Mouse (Mus musculus) heart, embryonic 16.5 days (tissue): ENCODE measurements around the gene Wdr18. TPM values are rescaled to one million over a fixed set of nuclear protein-coding genes. Genes with fewer than 3 reads are reported as not detected.

Source experiments
- ATAC-seq: fragments of 200-750 bp; cut with Nextera tagmentation; replicated peaks from 2 replicates; pipeline ENCODE4 v1.8.0; 2017; ENCODE audit warnings: moderate number of reproducible peaks; ENCODE audit not compliant: insufficient read depth, low FRiP score; ENCODE audit errors: extremely low read depth
- H3K27ac ChIP-seq: fragments of 300-500 bp; sonication (generic); 2 replicates; pipeline ENCODE4 v1.5.1; 2014; ENCODE audit warnings: mild to moderate bottlenecking, low read length, control low read depth, moderate library complexity
- H3K27me3 ChIP-seq: fragments of 300-500 bp; sonication (generic); 2 replicates; pipeline ENCODE4 v1.6.1; 2014; ENCODE audit warnings: low read length, mixed read lengths; ENCODE audit not compliant: control insufficient read depth, insufficient read depth
- H3K36me3 ChIP-seq: fragments of 300-500 bp; sonication (generic); 2 replicates; pipeline ENCODE4 v1.6.1; 2014; ENCODE audit not compliant: control insufficient read depth, insufficient read depth
- H3K4me1 ChIP-seq: fragments of 300-500 bp; sonication (generic); 2 replicates; pipeline ENCODE4 v1.6.1; 2014; ENCODE audit warnings: low read length, mixed read lengths; ENCODE audit not compliant: control insufficient read depth, insufficient read depth
- H3K4me2 ChIP-seq: fragments of 300-500 bp; sonication (generic); 2 replicates; pipeline ENCODE4 v1.6.1; 2014; ENCODE audit warnings: low read depth, mild to moderate bottlenecking, control low read depth, low read length
- H3K4me3 ChIP-seq: fragments of 300-500 bp; sonication (generic); 2 replicates; pipeline ENCODE4 v1.5.1; 2014; ENCODE audit warnings: mild to moderate bottlenecking, control low read depth, low read length
- H3K9ac ChIP-seq: fragments of 300-500 bp; sonication (generic); 2 replicates; pipeline ENCODE4 v1.6.1; 2014; ENCODE audit warnings: low read length, control low read depth
- H3K9me3 ChIP-seq: fragments of 300-500 bp; sonication (generic); replicated peaks from 2 replicates; pipeline ENCODE4 v1.6.1; 2016; ENCODE audit warnings: low read length; ENCODE audit not compliant: control insufficient read depth
- WGBS: fragments of 180-500 bp; shearing (Covaris S2); extraction: QIAGEN DNeasy Blood & Tissue Kit; methylation state at CpG from one replicate; pipeline ENCODE4 v1.1.7; 2014; 5-methylcytosine and 5-hydroxymethylcytosine counted together
- polyA plus RNA-seq: library from polyadenylated mRNA; unstranded; fragments of >200 nt; fragmentation: Nextera tagmentation; extraction: Ambion mirVana; gene quantifications from 2 replicates; pipeline ENCODE4 v1.2.1, GENCODE M21; 2015

Gene Wdr18
- polyA plus RNA-seq, 1 experiment from 2014 or later = 69.6 TPM

GRCm38 (mm10) chr10:80019471-80020131, 59.6 kb downstream of the Wdr18 start:
- ATAC-seq = 0 out of 2 replicates have a peak, but pooled peaks have one; percentile 12
- WGBS = 18% methylated on average over 20 of the region's 20 CpGs
- Histone ChIP-seq H3K36me3 (no peaks in the 10 kb centered on the region), H3K9me3 (no peaks in the 10 kb centered on the region; the same call in 1 of the 2 replicates), H3K4me2 (peak overlapping the region; percentile 46), H3K9ac (peak overlapping the region; percentile 34), H3K4me3 (peak overlapping the region; percentile 30), H3K4me1 (peaks cover 9% of the 10 kb centered on the region), H3K27me3 (peaks cover 7% of the 10 kb centered on the region), H3K27ac (peak overlapping the region; percentile 40)

Other genes starting within 250 kb of the Wdr18 start
- not detected in 2 replicates for gene Hcn2, start 243.5 kb upstream of the Wdr18 start, polyA plus RNA-seq
- gene Polrmt, start 213.6 kb upstream of the Wdr18 start, polyA plus RNA-seq = 36.1 and 36.3 TPM in 2 replicates
- gene Fgf22, start 205.1 kb upstream of the Wdr18 start, polyA plus RNA-seq = 0.13 TPM in 1 of 2 replicates, not detected in the other
- gene Rnf126, start 193.2 kb upstream of the Wdr18 start, polyA plus RNA-seq = 56.0 and 57.4 TPM in 2 replicates
- gene Fstl3, start 182.9 kb upstream of the Wdr18 start, polyA plus RNA-seq = 22.6 and 26.7 TPM in 2 replicates
- 2.9 and 7.9 TPM in 2 replicates for gene Prss57, start 169.2 kb upstream of the Wdr18 start, polyA plus RNA-seq
- 59.6 and 67.6 TPM in 2 replicates for gene Palm, start 166.6 kb upstream of the Wdr18 start, polyA plus RNA-seq
- gene Misp, start 139.2 kb upstream of the Wdr18 start, polyA plus RNA-seq = 1.8 and 1.9 TPM in 2 replicates
- gene Ptbp1, start 105.7 kb upstream of the Wdr18 start, polyA plus RNA-seq = 125 and 146 TPM in 2 replicates
- 1.2 and 1.9 TPM in 2 replicates for gene Prtn3, start 85.7 kb upstream of the Wdr18 start, polyA plus RNA-seq
- 9.1 and 9.8 TPM in 2 replicates for gene Plppr3, start 85.5 kb upstream of the Wdr18 start, polyA plus RNA-seq
- 0.20 and 1.1 TPM in 2 replicates for gene Elane, start 73.9 kb upstream of the Wdr18 start, polyA plus RNA-seq
- not detected in 2 replicates for gene Cfd, start 69.3 kb upstream of the Wdr18 start, polyA plus RNA-seq
- gene Med16, start 51.2 kb upstream of the Wdr18 start, polyA plus RNA-seq = 44.9 and 45.2 TPM in 2 replicates
- gene Gm26602, start 49.3 kb upstream of the Wdr18 start, polyA plus RNA-seq = 2.4 and 13.2 TPM in 2 replicates
- 0.49 and 0.64 TPM in 2 replicates for gene Kiss1r, start 43.2 kb upstream of the Wdr18 start, polyA plus RNA-seq
- gene R3hdm4, start 38.9 kb upstream of the Wdr18 start, polyA plus RNA-seq = 112 and 114 TPM in 2 replicates
- 1.5 and 2.3 TPM in 2 replicates for gene Arid3a, start 33.1 kb upstream of the Wdr18 start, polyA plus RNA-seq
- 0.25 and 0.35 TPM in 2 replicates for gene Grin3b, start 10.6 kb downstream of the Wdr18 start, polyA plus RNA-seq
- 10.6 and 13.5 TPM in 2 replicates for gene Tmem259, start 24.2 kb downstream of the Wdr18 start, polyA plus RNA-seq
- gene Cnn2, start 28.4 kb downstream of the Wdr18 start, polyA plus RNA-seq = 218 and 255 TPM in 2 replicates
- gene Abca7, start 36.3 kb downstream of the Wdr18 start, polyA plus RNA-seq = 3.2 TPM in 2 replicates
- gene Arhgap45, start 56.5 kb downstream of the Wdr18 start, polyA plus RNA-seq = 10.9 and 17.7 TPM in 2 replicates
- 136 and 144 TPM in 2 replicates for gene Polr2e, start 79.6 kb downstream of the Wdr18 start, polyA plus RNA-seq
- 668 and 748 TPM in 2 replicates for gene Gpx4, start 87.0 kb downstream of the Wdr18 start, polyA plus RNA-seq
- gene Sbno2, start 145.4 kb downstream of the Wdr18 start, polyA plus RNA-seq = 11.7 and 13.5 TPM in 2 replicates
- gene Stk11, start 155.7 kb downstream of the Wdr18 start, polyA plus RNA-seq = 13.8 and 15.3 TPM in 2 replicates
- 1,107 and 1,132 TPM in 2 replicates for gene Atp5d, start 178.5 kb downstream of the Wdr18 start, polyA plus RNA-seq
- gene Cbarp, start 180.7 kb downstream of the Wdr18 start, polyA plus RNA-seq = 2.5 TPM in 2 replicates
- gene Midn, start 188.1 kb downstream of the Wdr18 start, polyA plus RNA-seq = 10.3 and 13.0 TPM in 2 replicates
- 85.3 and 87.6 TPM in 2 replicates for gene Cirbp, start 205.8 kb downstream of the Wdr18 start, polyA plus RNA-seq
- 9.7 and 10.7 TPM in 2 replicates for gene 1600002K03Rik, start 212.8 kb downstream of the Wdr18 start, polyA plus RNA-seq
- 6.0 and 6.8 TPM in 2 replicates for gene Efna2, start 219.3 kb downstream of the Wdr18 start, polyA plus RNA-seq